Mouse (Mus musculus): Measurements from ENCODE around the gene Ush1g. TPM values are rescaled to one million over a fixed set of nuclear protein-coding genes. Genes with fewer than 3 reads are reported as not detected.
A peak's percentile ranks its signal among the peaks of the same experiment; 100 is the strongest.

Gene Ush1g
- polyA plus RNA-seq (2015; fragmentation: Nextera tagmentation; extraction: Ambion mirVana) = 0.62 and 0.76 TPM in 2 replicates

DNA sequence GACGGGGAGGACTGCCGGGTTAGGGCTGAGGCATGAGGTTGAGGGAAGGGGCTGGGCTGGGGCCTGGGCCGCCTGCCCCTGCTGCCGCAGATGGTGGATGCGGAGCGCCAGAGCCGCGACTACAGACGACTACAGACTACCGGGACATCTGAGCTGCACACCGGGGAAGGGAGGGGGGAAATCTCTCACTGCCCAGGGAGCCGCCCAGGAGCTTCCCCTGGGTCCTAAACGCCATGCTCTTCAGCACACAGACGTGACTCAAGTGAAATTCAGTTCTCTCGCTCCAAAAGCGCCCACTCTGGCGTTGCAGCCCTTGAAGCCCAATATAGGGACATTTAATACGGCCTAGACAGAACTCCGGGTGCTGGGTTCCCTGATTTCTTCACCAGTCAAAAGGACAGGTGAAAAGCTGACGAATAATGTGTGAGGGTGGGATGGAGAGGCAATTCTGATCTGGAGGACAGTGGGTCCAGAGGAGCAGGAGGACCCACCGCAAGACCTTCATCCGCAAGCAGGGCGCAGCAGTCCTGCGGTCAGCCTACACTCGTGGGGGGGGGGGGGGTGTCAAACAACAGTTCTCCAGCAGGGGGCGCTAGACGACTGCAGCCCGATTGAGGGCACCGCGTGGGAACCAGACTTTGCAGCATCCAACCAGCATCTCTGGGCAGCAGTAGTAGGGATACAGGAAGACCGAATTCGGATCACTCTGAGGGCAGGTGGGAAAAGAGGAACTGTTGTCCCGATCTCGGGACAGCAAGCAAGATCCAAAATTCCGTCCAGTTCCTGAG lies at the start of gene Ush1g:
Gene Ush1g (minus strand): TSS at position 136 of the 788 bp plus-strand sequence.
- 0 out of 2 replicates have a peak within 1 kb of the TSS, but pooled peaks have one; percentile 7 for H3K9ac ChIP-seq (ENCODE audit: low read length)
- H3K36me3 ChIP-seq (ENCODE audit: control insufficient read depth, insufficient read depth, low read length) = no peaks in the 10 kb centered on the region
- 0 out of 2 replicates have a peak, but pooled peaks have one; percentile 9 for ATAC-seq (ENCODE audit: insufficient read depth, low FRiP score)
- peak within 1 kb of the TSS; percentile 22 for H3K4me3 ChIP-seq (replicated peaks; ENCODE audit: low read length)
- no peak within 1 kb of the TSS for H3K27ac ChIP-seq (ENCODE audit: low read length)
- no peaks in the 10 kb centered on the region for H3K4me1 ChIP-seq (ENCODE audit: control insufficient read depth, insufficient read depth, low read length)
- WGBS = 4% methylated on average over 35 of the region's 35 CpGs
- no peaks in the 10 kb centered on the region for H3K9me3 ChIP-seq (replicated peaks; ENCODE audit: control insufficient read depth, low read length)
- H3K4me2 ChIP-seq (ENCODE audit: low read depth, low read length) = peak within 1 kb of the TSS; percentile 21; the same call in 1 of the 2 replicates
- peaks cover 74% of the 10 kb centered on the region for H3K27me3 ChIP-seq (ENCODE audit: control insufficient read depth, insufficient read depth, low read length)

DNA sequence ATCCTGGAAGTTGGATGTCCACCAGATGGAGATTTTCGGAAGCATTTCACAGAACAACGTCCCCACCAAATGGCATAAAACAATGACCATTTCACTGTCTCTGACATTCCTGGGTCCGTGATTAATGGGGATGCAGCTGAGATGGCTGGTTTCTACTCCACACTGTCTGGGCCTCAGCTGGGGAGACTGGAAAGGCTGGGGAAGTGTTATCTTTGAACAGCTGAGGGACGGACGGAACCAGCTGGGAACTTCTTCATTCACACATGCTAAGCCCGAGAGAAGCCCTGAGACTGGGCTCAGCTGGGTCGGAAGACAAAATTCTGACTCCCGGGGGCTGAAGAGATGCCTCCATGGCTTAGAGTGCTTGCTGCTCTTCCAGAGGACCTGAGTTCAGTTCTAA lies 49.5 kb upstream of the Ush1g start:
- H3K36me3 ChIP-seq (ENCODE audit: control insufficient read depth, insufficient read depth, low read length) = no peaks in the 10 kb centered on the region
- no peak for ATAC-seq (ENCODE audit: insufficient read depth, low FRiP score)
- H3K27ac ChIP-seq (ENCODE audit: low read length) = no peak overlapping the region
- no peak overlapping the region for H3K9ac ChIP-seq (ENCODE audit: low read length)
- H3K27me3 ChIP-seq (ENCODE audit: control insufficient read depth, insufficient read depth, low read length) = peaks cover 27% of the 10 kb centered on the region
- H3K9me3 ChIP-seq (replicated peaks; ENCODE audit: control insufficient read depth, low read length) = no peaks in the 10 kb centered on the region
- WGBS = 53% methylated on average over 8 of the region's 8 CpGs
- H3K4me3 ChIP-seq (replicated peaks; ENCODE audit: low read length) = no peak overlapping the region
- peaks cover 18% of the 10 kb centered on the region for H3K4me1 ChIP-seq (ENCODE audit: control insufficient read depth, insufficient read depth, low read length)
- H3K4me2 ChIP-seq (ENCODE audit: low read depth, low read length) = no peak overlapping the region

DNA sequence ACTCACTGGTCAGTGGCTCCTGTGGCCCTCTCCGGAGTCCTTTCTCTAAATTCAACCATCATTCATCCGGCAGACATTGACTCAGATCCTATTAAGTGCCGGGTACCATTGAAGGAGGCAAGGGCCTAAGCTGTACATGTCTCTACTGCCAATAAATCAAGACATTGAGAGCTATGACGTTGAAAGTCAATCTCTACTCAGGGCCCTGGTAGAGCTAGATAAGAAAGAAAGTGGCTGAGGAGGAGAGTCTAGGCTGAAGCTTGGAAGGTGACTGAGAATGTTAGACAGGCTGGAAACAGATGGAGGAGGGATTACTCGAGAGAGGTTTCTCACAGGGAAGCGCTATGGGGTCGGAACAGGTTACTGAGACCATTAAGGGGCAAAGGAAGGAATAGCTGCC lies 48.5 kb upstream of the Ush1g start:
- no peak for ATAC-seq (ENCODE audit: insufficient read depth, low FRiP score)
- Histone ChIP-seq H3K4me2 (ENCODE audit: low read depth, low read length) (no peak overlapping the region), H3K4me3 (replicated peaks; ENCODE audit: low read length) (no peak overlapping the region), H3K27ac (ENCODE audit: low read length) (no peak overlapping the region), H3K27me3 (ENCODE audit: control insufficient read depth, insufficient read depth, low read length) (peaks cover 28% of the 10 kb centered on the region), H3K9me3 (replicated peaks; ENCODE audit: control insufficient read depth, low read length) (no peaks in the 10 kb centered on the region), H3K9ac (ENCODE audit: low read length) (no peak overlapping the region), H3K36me3 (ENCODE audit: control insufficient read depth, insufficient read depth, low read length) (no peaks in the 10 kb centered on the region), H3K4me1 (ENCODE audit: control insufficient read depth, insufficient read depth, low read length) (peaks cover 25% of the 10 kb centered on the region)
- WGBS = 52% methylated on average over 7 of the region's 7 CpGs

DNA sequence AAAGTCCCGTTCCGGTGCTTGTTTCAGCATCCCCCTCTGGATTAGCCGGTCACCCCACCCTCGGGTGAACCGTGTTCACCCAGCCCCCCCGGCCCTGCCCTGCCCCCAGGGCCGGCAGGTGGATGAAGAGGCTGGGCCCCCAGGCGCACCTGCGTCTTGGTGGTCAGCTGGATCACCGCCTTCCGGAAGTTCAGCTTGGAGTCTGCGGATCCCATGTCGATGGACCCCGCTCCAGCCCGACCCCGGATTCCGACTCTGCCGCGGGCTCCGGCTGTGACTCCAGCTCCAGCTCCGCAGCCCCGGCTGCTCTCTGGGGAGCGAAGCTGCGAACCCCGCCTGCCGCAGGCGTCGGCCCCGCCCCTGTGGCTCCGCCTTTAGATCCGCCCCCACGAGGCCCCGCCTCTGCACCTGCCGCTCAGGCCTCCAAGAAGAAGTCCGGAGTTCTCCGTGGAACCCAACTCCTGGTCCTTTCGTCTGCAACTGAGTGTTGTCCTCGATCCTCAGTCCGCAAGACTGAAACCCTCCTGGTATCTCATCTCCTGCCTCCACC lies 45.6 kb upstream of the Ush1g start, which contains the start of gene Hid1:
Gene Hid1 (minus strand): TSS at position 362 of the 550 bp plus-strand sequence.
- H3K4me1 ChIP-seq (ENCODE audit: control insufficient read depth, insufficient read depth, low read length) = peaks cover 33% of the 10 kb centered on the region
- peak within 1 kb of the TSS; percentile 82 for H3K4me2 ChIP-seq (ENCODE audit: low read depth, low read length)
- under 1% methylated on average over 39 of the region's 39 CpGs for WGBS
- peak; percentile 75 for ATAC-seq (ENCODE audit: insufficient read depth, low FRiP score)
- H3K27me3 ChIP-seq (ENCODE audit: control insufficient read depth, insufficient read depth, low read length) = peaks cover 15% of the 10 kb centered on the region
- peak within 1 kb of the TSS; percentile 62 for H3K27ac ChIP-seq (ENCODE audit: low read length)
- no peaks in the 10 kb centered on the region for H3K36me3 ChIP-seq (ENCODE audit: control insufficient read depth, insufficient read depth, low read length)
- H3K4me3 ChIP-seq (replicated peaks; ENCODE audit: low read length) = peak within 1 kb of the TSS; percentile 63
- H3K9me3 ChIP-seq (replicated peaks; ENCODE audit: control insufficient read depth, low read length) = no peaks in the 10 kb centered on the region
- H3K9ac ChIP-seq (ENCODE audit: low read length) = peak within 1 kb of the TSS; percentile 77

DNA sequence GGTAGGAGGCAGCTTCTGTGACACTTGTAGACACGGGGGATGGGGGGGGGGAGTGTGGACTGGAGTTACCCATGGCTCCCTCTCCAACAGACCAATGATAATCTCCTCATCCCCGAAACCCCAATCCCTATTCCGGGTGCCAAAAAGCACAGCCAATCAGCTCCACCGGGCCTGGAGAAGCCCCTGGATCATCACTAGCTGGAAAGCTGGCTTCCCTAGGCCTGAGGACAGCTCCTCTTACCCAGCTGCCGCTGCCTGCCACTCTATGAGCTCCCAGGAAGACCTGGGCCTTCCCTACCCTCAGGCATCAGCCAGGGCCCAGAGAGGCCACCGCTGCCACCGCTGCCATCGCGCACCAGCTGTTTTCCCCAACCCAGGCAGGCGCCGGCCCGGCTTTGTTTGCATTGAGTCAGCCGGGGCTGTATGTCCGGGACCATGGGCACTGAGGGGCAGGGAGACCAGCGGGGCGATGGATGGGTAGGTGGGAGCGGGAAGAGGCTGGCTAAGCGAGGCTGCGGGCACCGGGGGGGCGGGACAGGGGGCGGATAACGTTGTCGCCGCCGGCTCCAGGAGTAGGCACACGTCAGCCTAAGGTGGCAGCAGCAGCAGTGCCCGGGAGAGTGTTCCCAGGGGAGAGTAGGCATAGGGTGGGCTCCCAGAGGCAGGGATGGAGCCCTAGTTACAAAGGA lies 45.0 kb upstream of the Ush1g start:
- ATAC-seq (ENCODE audit: insufficient read depth, low FRiP score) = no peak
- Histone ChIP-seq H3K27me3 (ENCODE audit: control insufficient read depth, insufficient read depth, low read length) (peaks cover 15% of the 10 kb centered on the region), H3K4me1 (ENCODE audit: control insufficient read depth, insufficient read depth, low read length) (peaks cover 33% of the 10 kb centered on the region), H3K27ac (ENCODE audit: low read length) (peak overlapping the region; percentile 62), H3K9ac (ENCODE audit: low read length) (peak overlapping the region; percentile 77), H3K36me3 (ENCODE audit: control insufficient read depth, insufficient read depth, low read length) (no peaks in the 10 kb centered on the region), H3K9me3 (replicated peaks; ENCODE audit: control insufficient read depth, low read length) (no peaks in the 10 kb centered on the region), H3K4me2 (ENCODE audit: low read depth, low read length) (peak overlapping the region; percentile 82), H3K4me3 (replicated peaks; ENCODE audit: low read length) (peak overlapping the region; percentile 63)
- WGBS = 5% methylated on average over 28 of the region's 28 CpGs

DNA sequence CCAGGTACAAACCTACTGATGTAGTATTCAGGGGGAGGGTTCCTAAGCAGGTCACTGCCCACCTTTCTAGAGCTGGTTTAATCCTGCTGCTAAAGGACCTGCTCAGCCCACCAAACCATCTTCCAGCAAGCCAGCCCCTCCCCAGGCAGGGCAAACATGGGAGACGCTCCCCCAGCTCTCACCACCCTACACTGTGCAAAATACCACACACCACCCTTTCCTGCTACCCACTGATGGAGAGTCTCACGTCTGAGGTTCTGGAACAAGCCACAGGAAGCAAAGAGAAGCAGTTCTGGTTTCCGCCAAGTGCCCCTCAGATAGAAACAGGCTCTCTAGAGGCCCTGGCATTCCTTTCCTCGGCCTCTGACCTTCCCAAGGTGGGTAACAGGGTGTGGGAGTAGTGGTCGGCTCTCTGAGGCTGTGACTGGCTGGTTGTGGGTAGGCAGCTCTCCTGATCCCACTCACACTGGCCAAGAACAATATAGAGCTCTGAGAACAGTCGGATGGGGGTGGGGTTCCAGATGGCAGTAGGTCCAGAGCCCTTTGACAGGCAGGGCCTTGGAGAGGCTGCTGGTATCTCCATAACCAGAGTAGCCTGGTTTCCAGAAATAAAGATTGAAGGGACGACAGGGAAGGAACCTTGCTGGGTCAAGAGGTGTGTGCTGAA lies 44.3 kb upstream of the Ush1g start:
- H3K4me2 ChIP-seq (ENCODE audit: low read depth, low read length) = peak overlapping the region; percentile 82
- peaks cover 33% of the 10 kb centered on the region for H3K4me1 ChIP-seq (ENCODE audit: control insufficient read depth, insufficient read depth, low read length)
- peak overlapping the region; percentile 63 for H3K4me3 ChIP-seq (replicated peaks; ENCODE audit: low read length)
- no peaks in the 10 kb centered on the region for H3K36me3 ChIP-seq (ENCODE audit: control insufficient read depth, insufficient read depth, low read length)
- peak overlapping the region; percentile 1; the same call in 1 of the 2 replicates for H3K27ac ChIP-seq (ENCODE audit: low read length)
- peak overlapping the region; percentile 77 for H3K9ac ChIP-seq (ENCODE audit: low read length)
- 35% methylated on average over 7 of the region's 7 CpGs for WGBS
- ATAC-seq (ENCODE audit: insufficient read depth, low FRiP score) = no peak
- no peaks in the 10 kb centered on the region for H3K9me3 ChIP-seq (replicated peaks; ENCODE audit: control insufficient read depth, low read length)
- H3K27me3 ChIP-seq (ENCODE audit: control insufficient read depth, insufficient read depth, low read length) = peaks cover 15% of the 10 kb centered on the region

DNA sequence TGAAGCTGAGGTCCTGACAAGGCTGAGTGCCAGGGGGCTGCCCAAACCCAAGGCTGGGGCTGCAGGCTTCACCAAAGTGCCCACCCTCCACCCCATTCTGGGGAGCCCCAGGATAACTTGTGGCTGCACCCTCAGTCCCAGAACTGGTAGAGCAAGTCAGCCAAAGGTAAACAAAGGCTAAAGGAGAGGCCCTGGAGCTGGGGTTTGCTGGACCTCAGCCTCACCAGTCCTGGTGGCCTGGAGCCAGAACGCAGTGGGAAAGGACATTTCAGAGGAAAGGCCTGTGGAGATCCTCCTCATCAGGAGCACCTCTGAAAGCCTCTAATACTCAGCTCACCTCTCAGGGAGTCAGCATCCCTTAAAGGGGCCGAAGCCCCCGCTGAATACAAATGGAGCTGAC lies 42.3 kb upstream of the Ush1g start:
- Histone ChIP-seq H3K9me3 (replicated peaks; ENCODE audit: control insufficient read depth, low read length) (no peaks in the 10 kb centered on the region), H3K36me3 (ENCODE audit: control insufficient read depth, insufficient read depth, low read length) (no peaks in the 10 kb centered on the region), H3K27me3 (ENCODE audit: control insufficient read depth, insufficient read depth, low read length) (peaks cover 15% of the 10 kb centered on the region), H3K4me3 (replicated peaks; ENCODE audit: low read length) (no peak overlapping the region), H3K27ac (ENCODE audit: low read length) (peak overlapping the region; percentile 80), H3K4me2 (ENCODE audit: low read depth, low read length) (peak overlapping the region; percentile 29; the same call in 1 of the 2 replicates), H3K9ac (ENCODE audit: low read length) (peak overlapping the region; percentile 9), H3K4me1 (ENCODE audit: control insufficient read depth, insufficient read depth, low read length) (peaks cover 39% of the 10 kb centered on the region)
- peak; percentile 34; the same call in 1 of the 2 replicates for ATAC-seq (ENCODE audit: insufficient read depth, low FRiP score)
- WGBS = 72% methylated on average over 3 of the region's 3 CpGs

DNA sequence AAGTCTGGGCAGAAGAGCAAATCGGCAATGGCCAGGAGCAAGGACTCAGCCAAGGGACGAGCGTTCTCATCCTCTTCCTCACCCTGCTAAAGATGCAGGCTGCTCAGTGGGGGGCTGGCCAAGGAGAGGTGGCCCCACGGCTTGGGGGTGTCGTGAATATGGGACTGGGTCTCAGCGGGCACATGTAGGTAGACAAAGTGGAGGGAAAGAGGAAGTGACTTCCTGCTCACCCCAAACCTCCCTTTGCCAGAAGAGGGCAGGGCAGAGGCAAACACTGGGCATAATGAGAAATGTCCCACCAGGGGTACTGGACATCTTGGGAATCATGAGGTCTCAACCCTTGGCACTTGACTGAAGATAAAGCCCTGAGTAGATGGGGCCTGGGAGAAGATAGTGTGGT lies 37.9 kb upstream of the Ush1g start:
- Histone ChIP-seq H3K27ac (ENCODE audit: low read length) (peak overlapping the region; percentile 71), H3K4me1 (ENCODE audit: control insufficient read depth, insufficient read depth, low read length) (peaks cover 23% of the 10 kb centered on the region), H3K4me3 (replicated peaks; ENCODE audit: low read length) (no peak overlapping the region), H3K9me3 (replicated peaks; ENCODE audit: control insufficient read depth, low read length) (no peaks in the 10 kb centered on the region), H3K27me3 (ENCODE audit: control insufficient read depth, insufficient read depth, low read length) (no peaks in the 10 kb centered on the region), H3K4me2 (ENCODE audit: low read depth, low read length) (no peak overlapping the region), H3K36me3 (ENCODE audit: control insufficient read depth, insufficient read depth, low read length) (no peaks in the 10 kb centered on the region), H3K9ac (ENCODE audit: low read length) (peak overlapping the region; percentile 42; the same call in 1 of the 2 replicates)
- WGBS = 61% methylated on average over 6 of the region's 6 CpGs
- no peak for ATAC-seq (ENCODE audit: insufficient read depth, low FRiP score)

All from stomach, embryonic 16.5 days (tissue).